Mouse (Mus musculus) stomach, embryonic 14.5 days (tissue): ENCODE results near the gene Olfr376. TPM values are rescaled to one million over a fixed set of nuclear protein-coding genes. Genes with fewer than 3 reads are reported as not detected.

ENCODE experiments used
- ATAC-seq: fragments of 200-750 bp; cut with Nextera tagmentation; 2 replicates; pipeline ENCODE4 v1.8.0; 2017; ENCODE audit warnings: low read depth, moderate TSS enrichment; ENCODE audit not compliant: insufficient number of reproducible peaks, insufficient read depth, low FRiP score
- H3K27ac ChIP-seq: fragments of 300-500 bp; sonication (generic); 2 replicates; pipeline ENCODE4 v1.5.1; 2014; ENCODE audit warnings: mild to moderate bottlenecking, low read length, moderate library complexity, mixed read lengths
- H3K27me3 ChIP-seq: fragments of 300-500 bp; sonication (generic); 2 replicates; pipeline ENCODE4 v1.6.1; 2014; ENCODE audit warnings: low read length, control low read depth, mixed read lengths; ENCODE audit not compliant: control insufficient read depth, insufficient read depth
- H3K36me3 ChIP-seq: fragments of 300-500 bp; sonication (generic); 2 replicates; pipeline ENCODE4 v1.6.1; 2014; ENCODE audit warnings: mild to moderate bottlenecking, control low read depth, low read length, moderate library complexity, mixed read lengths; ENCODE audit not compliant: control insufficient read depth, insufficient read depth
- H3K4me1 ChIP-seq: fragments of 300-500 bp; sonication (generic); 2 replicates; pipeline ENCODE4 v1.6.1; 2014; ENCODE audit warnings: low read length, control low read depth, mixed read lengths; ENCODE audit not compliant: control insufficient read depth, insufficient read depth
- H3K4me2 ChIP-seq: fragments of 300-500 bp; sonication (generic); replicated peaks from 2 replicates; pipeline ENCODE4 v1.6.1; 2014; ENCODE audit warnings: low read depth, low read length, control low read depth
- H3K4me3 ChIP-seq: fragments of 300-500 bp; sonication (generic); 2 replicates; pipeline ENCODE4 v1.5.1; 2014; ENCODE audit warnings: low read depth, low read length, control low read depth
- H3K9ac ChIP-seq: fragments of 300-500 bp; sonication (generic); replicated peaks from 2 replicates; pipeline ENCODE4 v1.6.1; 2014; ENCODE audit warnings: low read depth, mild to moderate bottlenecking, control low read depth, low read length, moderate library complexity, mixed read lengths
- H3K9me3 ChIP-seq: fragments of 300-500 bp; sonication (generic); 2 replicates; pipeline ENCODE4 v1.6.1; 2016; ENCODE audit warnings: low read depth, low read length, control low read depth; ENCODE audit not compliant: control insufficient read depth
- WGBS: fragments of 180-500 bp; shearing (Covaris S2); extraction: QIAGEN DNeasy Blood & Tissue Kit; methylation state at CpG from one replicate; pipeline ENCODE4 v1.1.7; 2014; 5-methylcytosine and 5-hydroxymethylcytosine counted together
- polyA plus RNA-seq: library from polyadenylated mRNA; unstranded; fragments of >200 nt; fragmentation: Nextera tagmentation; extraction: Ambion mirVana; gene quantifications from 2 replicates; pipeline ENCODE4 v1.2.1, GENCODE M21; 2014

Gene Olfr376
- polyA plus RNA-seq, 1 experiment from 2014 or later, result not detected

DNA sequence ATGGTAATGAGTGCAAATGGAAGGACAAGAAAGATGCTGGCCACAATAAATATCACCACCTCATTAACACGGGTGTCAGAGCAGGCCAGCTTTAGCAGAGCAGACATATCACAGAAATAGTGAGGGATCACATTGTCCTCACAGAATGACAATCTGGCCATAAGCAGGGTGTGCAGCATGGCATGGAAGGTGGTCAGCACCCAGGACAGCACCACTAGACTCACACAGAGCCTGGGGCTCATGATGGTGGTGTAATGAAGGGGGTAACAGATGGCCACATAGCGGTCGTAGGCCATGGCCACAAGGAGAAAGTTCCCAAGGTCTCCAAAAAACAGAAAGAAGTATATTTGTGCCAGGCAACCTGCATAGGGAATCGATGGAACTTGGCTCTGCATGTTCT is 24.3 kb downstream of the Olfr376 start:
- Histone ChIP-seq H3K27ac (no peak overlapping the region), H3K4me3 (no peak overlapping the region), H3K9me3 (no peaks in the 10 kb centered on the region), H3K4me2 (no peak overlapping the region), H3K9ac (no peak overlapping the region), H3K36me3 (no peaks in the 10 kb centered on the region), H3K27me3 (no peaks in the 10 kb centered on the region), H3K4me1 (no peaks in the 10 kb centered on the region)
- WGBS, result 64% methylated on average over 4 of the region's 4 CpGs
- ATAC-seq, result no peak

DNA sequence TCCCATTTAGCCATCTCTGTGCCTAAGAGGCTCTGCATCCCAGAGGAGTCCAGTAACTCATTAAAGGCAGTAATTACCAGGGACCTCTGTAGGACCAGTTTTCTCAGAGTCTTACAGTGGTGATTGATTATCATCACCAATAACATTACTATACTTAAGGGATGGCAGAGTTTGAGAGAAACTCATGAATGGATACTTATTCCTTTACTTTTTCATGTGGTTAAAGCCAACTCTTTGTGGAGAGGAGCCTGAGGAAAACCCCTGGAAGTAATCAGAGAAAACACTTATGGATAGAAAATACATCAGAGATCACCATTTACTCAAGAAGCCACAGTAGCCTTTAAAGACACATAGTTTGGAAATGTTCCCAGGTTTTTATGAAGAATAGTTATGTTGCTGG is 28.5 kb downstream of the Olfr376 start, which contains the start of gene Olfr1:
Gene Olfr1, minus strand, starts transcription at position 101 of the 400 bp plus-strand sequence.
- H3K27ac ChIP-seq, result no peak within 1 kb of the TSS
- ATAC-seq, result no peak

More for the DNA sequence above, 28.5 kb downstream of the Olfr376 start, which contains the start of gene Olfr1:
- no peaks in the 10 kb centered on the region for H3K36me3 ChIP-seq
- H3K9me3 ChIP-seq, result no peaks in the 10 kb centered on the region
- no peaks in the 10 kb centered on the region for H3K27me3 ChIP-seq
- H3K4me3 ChIP-seq, result no peak within 1 kb of the TSS
- no peaks in the 10 kb centered on the region for H3K4me1 ChIP-seq
- H3K9ac ChIP-seq, result no peak within 1 kb of the TSS
- no peak within 1 kb of the TSS for H3K4me2 ChIP-seq

Other genes starting within 250 kb of the Olfr376 start
- 13.3 and 14.2 TPM in 2 replicates for gene Haspin, start 233.0 kb upstream of the Olfr376 start, polyA plus RNA-seq
- 0.17 and 0.20 TPM in 2 replicates for gene P2rx5, start 210.8 kb upstream of the Olfr376 start, polyA plus RNA-seq
- 111 and 116 TPM in 2 replicates for gene Emc6, start 194.2 kb upstream of the Olfr376 start, polyA plus RNA-seq
- 241 and 253 TPM in 2 replicates for gene Tax1bp3, start 194.2 kb upstream of the Olfr376 start, polyA plus RNA-seq
- 20.0 and 20.7 TPM in 2 replicates for gene Ctns, start 172.2 kb upstream of the Olfr376 start, polyA plus RNA-seq
- 1.8 TPM in 2 replicates for gene Shpk, start 171.8 kb upstream of the Olfr376 start, polyA plus RNA-seq
- gene Trpv1, start 137.0 kb upstream of the Olfr376 start, polyA plus RNA-seq, result 0.13 TPM in 1 of 2 replicates, not detected in the other
- gene Trpv3, start 103.9 kb upstream of the Olfr376 start, polyA plus RNA-seq, result 0.12 and 0.42 TPM in 2 replicates
- gene Aspa, start 41.6 kb upstream of the Olfr376 start, polyA plus RNA-seq, result 3.7 and 4.1 TPM in 2 replicates
- gene Gm49340, start 41.5 kb upstream of the Olfr376 start, polyA plus RNA-seq, result not detected in 2 replicates
- not detected in 2 replicates for gene Spata22, start 41.5 kb upstream of the Olfr376 start, polyA plus RNA-seq
- gene Olfr20, start 20.5 kb upstream of the Olfr376 start, polyA plus RNA-seq, result not detected in 2 replicates
- not detected in 2 replicates for gene Olfr1, start 28.4 kb downstream of the Olfr376 start, polyA plus RNA-seq
- gene Olfr378, start 57.2 kb downstream of the Olfr376 start, polyA plus RNA-seq, result not detected in 2 replicates
- gene Olfr380, start 86.3 kb downstream of the Olfr376 start, polyA plus RNA-seq, result not detected in 2 replicates
- gene Olfr381, start 120.4 kb downstream of the Olfr376 start, polyA plus RNA-seq, result not detected in 2 replicates
- not detected in 2 replicates for gene Olfr382, start 146.0 kb downstream of the Olfr376 start, polyA plus RNA-seq
- gene Olfr385, start 221.8 kb downstream of the Olfr376 start, polyA plus RNA-seq, result not detected in 2 replicates
- gene Olfr384, start 227.3 kb downstream of the Olfr376 start, polyA plus RNA-seq, result not detected in 2 replicates